Mouse (Mus musculus): Measurements from ENCODE around the gene Cdr2. TPM values are rescaled to one million over a fixed set of nuclear protein-coding genes. Genes with fewer than 3 reads are reported as not detected.
"Not testable (repeated sequence)": the region's sequence is repeated elsewhere in the genome, so short reads cannot be mapped to it uniquely, and the experiment has no call there.

Cdr2 gene
- polyA plus RNA-seq, 1 experiment from 2014 or later: 14.5 TPM

GRCm38 (mm10) chr7:121000065-121000822, 18.1 kb upstream of the Cdr2 start:
- H3K9me3 ChIP-seq (replicated peaks): no peaks in the 10 kb centered on the region
- H3K4me2 ChIP-seq: no peak overlapping the region
- H3K4me1 ChIP-seq: no peaks in the 10 kb centered on the region
- no peak for ATAC-seq (ENCODE audit: low FRiP score)
- H3K36me3 ChIP-seq: no peaks in the 10 kb centered on the region
- no peaks in the 10 kb centered on the region for H3K27me3 ChIP-seq (replicated peaks)
- no peak overlapping the region for H3K27ac ChIP-seq (replicated peaks)
- no peak overlapping the region for H3K9ac ChIP-seq (replicated peaks)
- no peak overlapping the region for H3K4me3 ChIP-seq (replicated peaks)
- WGBS: 74% methylated on average over 3 of the region's 3 CpGs

GRCm38 (mm10) chr7:120999021-120999530, 17.0 kb upstream of the Cdr2 start:
- no peak for ATAC-seq (ENCODE audit: low FRiP score)
- no peak overlapping the region for H3K9ac ChIP-seq (replicated peaks)
- no peak overlapping the region for H3K4me3 ChIP-seq (replicated peaks)
- 88% methylated on average over 2 of the region's 2 CpGs for WGBS
- no peaks in the 10 kb centered on the region for H3K9me3 ChIP-seq (replicated peaks)
- H3K27ac ChIP-seq (replicated peaks): no peak overlapping the region
- H3K36me3 ChIP-seq: no peaks in the 10 kb centered on the region
- no peak overlapping the region for H3K4me2 ChIP-seq
- no peaks in the 10 kb centered on the region for H3K4me1 ChIP-seq
- H3K27me3 ChIP-seq (replicated peaks): no peaks in the 10 kb centered on the region

- Histone ChIP-seq H3K9me3 (replicated peaks) (no peaks in the 10 kb centered on the region), H3K4me2 (no peak overlapping the region), H3K36me3 (no peaks in the 10 kb centered on the region), H3K27me3 (replicated peaks) (no peaks in the 10 kb centered on the region), H3K4me3 (replicated peaks) (no peak overlapping the region), H3K9ac (replicated peaks) (no peak overlapping the region), H3K27ac (replicated peaks) (no peak overlapping the region), H3K4me1 (no peaks in the 10 kb centered on the region)
- WGBS: 65% methylated on average over 8 of the region's 8 CpGs
- ATAC-seq (ENCODE audit: low FRiP score): no peak
Measured at GRCm38 (mm10) chr7:120991191-120991590, 9.1 kb upstream of the Cdr2 start.

- 9% methylated on average over 7 of the region's 7 CpGs for WGBS
- Histone ChIP-seq H3K9me3 (replicated peaks) (no peaks in the 10 kb centered on the region), H3K4me3 (replicated peaks) (peak overlapping the region; percentile 93), H3K27ac (replicated peaks) (peak overlapping the region; percentile 77), H3K9ac (replicated peaks) (peak overlapping the region; percentile 54; the same call in 1 of the 2 replicates), H3K4me2 (peak overlapping the region; percentile 90), H3K4me1 (peaks cover 21% of the 10 kb centered on the region), H3K36me3 (no peaks in the 10 kb centered on the region), H3K27me3 (replicated peaks) (no peaks in the 10 kb centered on the region)
- no peak for ATAC-seq (ENCODE audit: low FRiP score)
Measured at GRCm38 (mm10) chr7:120982968-120983367, 856 bp upstream of the Cdr2 start.

- peak; percentile 70 for ATAC-seq (ENCODE audit: low FRiP score)
- Histone ChIP-seq H3K9ac (replicated peaks) (peak overlapping the region; percentile 81), H3K4me1 (peaks cover 35% of the 10 kb centered on the region), H3K27me3 (replicated peaks) (no peaks in the 10 kb centered on the region), H3K4me3 (replicated peaks) (peak overlapping the region; percentile 93), H3K36me3 (no peaks in the 10 kb centered on the region), H3K4me2 (peak overlapping the region; percentile 90), H3K27ac (replicated peaks) (peak overlapping the region; percentile 78), H3K9me3 (replicated peaks) (no peaks in the 10 kb centered on the region)
- WGBS: 3% methylated on average over 39 of the region's 39 CpGs
Measured at GRCm38 (mm10) chr7:120980931-120981924, 884 bp downstream of the Cdr2 start.

- no peak for ATAC-seq (ENCODE audit: low FRiP score)
- 94% methylated on average over 4 of the region's 4 CpGs for WGBS
- peak overlapping the region; percentile 90 for H3K4me2 ChIP-seq
- H3K36me3 ChIP-seq: no peaks in the 10 kb centered on the region
- H3K27ac ChIP-seq (replicated peaks): no peak overlapping the region
- no peak overlapping the region for H3K4me3 ChIP-seq (replicated peaks)
- peaks cover 36% of the 10 kb centered on the region for H3K4me1 ChIP-seq
- H3K9me3 ChIP-seq (replicated peaks): no peaks in the 10 kb centered on the region
- no peaks in the 10 kb centered on the region for H3K27me3 ChIP-seq (replicated peaks)
- no peak overlapping the region for H3K9ac ChIP-seq (replicated peaks)
Measured at GRCm38 (mm10) chr7:120980041-120980440, 2.1 kb downstream of the Cdr2 start.

- peaks cover 39% of the 10 kb centered on the region for H3K4me1 ChIP-seq
- no peak overlapping the region for H3K27ac ChIP-seq (replicated peaks)
- H3K4me3 ChIP-seq (replicated peaks): no peak overlapping the region
- 37% methylated on average over 7 of the region's 7 CpGs for WGBS
- H3K4me2 ChIP-seq: no peak overlapping the region
- H3K9ac ChIP-seq (replicated peaks): no peak overlapping the region
- H3K9me3 ChIP-seq (replicated peaks): no peaks in the 10 kb centered on the region
- no peaks in the 10 kb centered on the region for H3K27me3 ChIP-seq (replicated peaks)
- ATAC-seq (ENCODE audit: low FRiP score): no peak
- H3K36me3 ChIP-seq: no peaks in the 10 kb centered on the region
Measured at GRCm38 (mm10) chr7:120977063-120977462, 5.0 kb downstream of the Cdr2 start.

- Histone ChIP-seq H3K27ac (replicated peaks) (no peak overlapping the region), H3K36me3 (0 out of 2 replicates have a peak, but pooled peaks cover 3% of the 10 kb centered on the region), H3K4me2 (no peak overlapping the region), H3K27me3 (replicated peaks) (no peaks in the 10 kb centered on the region), H3K9me3 (replicated peaks) (no peaks in the 10 kb centered on the region), H3K4me1 (peaks cover 31% of the 10 kb centered on the region), H3K9ac (replicated peaks) (no peak overlapping the region), H3K4me3 (replicated peaks) (no peak overlapping the region)
- 69% methylated on average over 3 of the region's 3 CpGs for WGBS
- ATAC-seq (ENCODE audit: low FRiP score): no peak
Measured at GRCm38 (mm10) chr7:120974001-120974400, 8.1 kb downstream of the Cdr2 start.

GRCm38 (mm10) chr7:120972471-120972870, 9.6 kb downstream of the Cdr2 start:
- not testable (repeated sequence) for H3K27ac ChIP-seq (replicated peaks); H3K9me3 ChIP-seq (replicated peaks); H3K36me3 ChIP-seq; ATAC-seq (ENCODE audit: low FRiP score); H3K4me3 ChIP-seq (replicated peaks); H3K9ac ChIP-seq (replicated peaks); H3K4me2 ChIP-seq; H3K27me3 ChIP-seq (replicated peaks)
- 83% methylated on average over 2 of the region's 2 CpGs for WGBS
- H3K4me1 ChIP-seq: peaks cover 22% of the 10 kb centered on the region

- Histone ChIP-seq H3K27me3 (replicated peaks) (no peaks in the 10 kb centered on the region), H3K4me3 (replicated peaks) (no peak overlapping the region), H3K9ac (replicated peaks) (no peak overlapping the region), H3K36me3 (peaks cover 10% of the 10 kb centered on the region; the same call in 1 of the 2 replicates), H3K4me1 (peaks cover 12% of the 10 kb centered on the region), H3K27ac (replicated peaks) (no peak overlapping the region), H3K4me2 (no peak overlapping the region), H3K9me3 (replicated peaks) (no peaks in the 10 kb centered on the region)
- no peak for ATAC-seq (ENCODE audit: low FRiP score)
- 90% methylated on average over 5 of the region's 5 CpGs for WGBS
Measured at GRCm38 (mm10) chr7:120970112-120970511, 12.0 kb downstream of the Cdr2 start.

- 94% methylated on average over 7 of the region's 7 CpGs for WGBS
- no peaks in the 10 kb centered on the region for H3K9me3 ChIP-seq (replicated peaks)
- peaks cover 7% of the 10 kb centered on the region for H3K4me1 ChIP-seq
- H3K27ac ChIP-seq (replicated peaks): no peak overlapping the region
- H3K4me2 ChIP-seq: no peak overlapping the region
- ATAC-seq (ENCODE audit: low FRiP score): no peak
- H3K27me3 ChIP-seq (replicated peaks): no peaks in the 10 kb centered on the region
- no peak overlapping the region for H3K4me3 ChIP-seq (replicated peaks)
- H3K9ac ChIP-seq (replicated peaks): no peak overlapping the region
- peaks cover 10% of the 10 kb centered on the region; the same call in 1 of the 2 replicates for H3K36me3 ChIP-seq
Measured at GRCm38 (mm10) chr7:120969221-120969620, 12.9 kb downstream of the Cdr2 start.
